Mouse (Mus musculus): ENCODE results near the gene Ppp1r35. TPM values are rescaled to one million over a fixed set of nuclear protein-coding genes. Genes with fewer than 3 reads are reported as not detected.

Ppp1r35 gene
- polyA plus RNA-seq (2012; rRNA removed) = 17.8 and 17.9 TPM in 2 replicates

DNA sequence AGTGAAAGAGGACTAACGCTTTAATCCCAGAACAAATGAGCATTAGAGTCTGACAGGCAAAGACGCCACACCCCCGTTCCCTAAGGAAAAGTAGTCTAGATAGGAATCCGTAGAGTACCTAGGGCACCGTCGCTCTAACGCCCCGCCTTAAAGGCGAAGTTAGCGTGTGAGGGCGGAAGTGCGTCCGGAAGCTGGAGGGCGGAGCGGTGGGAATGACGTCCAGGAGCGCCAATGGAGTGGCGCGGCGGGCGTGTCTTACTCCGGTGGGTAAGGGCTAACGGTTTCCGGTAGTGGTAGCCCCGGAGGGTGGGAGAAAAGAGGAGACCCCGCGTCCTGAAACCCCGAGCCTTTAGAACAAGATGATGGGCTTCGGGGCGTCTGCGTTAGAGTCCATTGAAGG lies at the start of gene Ppp1r35:
Ppp1r35 (plus strand) TSS at position 215 of the 400 bp plus-strand sequence.

GRCm38 (mm10) chr5:137741023-137741931 lies 37.4 kb upstream of the Ppp1r35 start, which contains the start of gene Nyap1:
Nyap1 (minus strand) TSS chr5:137741607.

DNA sequence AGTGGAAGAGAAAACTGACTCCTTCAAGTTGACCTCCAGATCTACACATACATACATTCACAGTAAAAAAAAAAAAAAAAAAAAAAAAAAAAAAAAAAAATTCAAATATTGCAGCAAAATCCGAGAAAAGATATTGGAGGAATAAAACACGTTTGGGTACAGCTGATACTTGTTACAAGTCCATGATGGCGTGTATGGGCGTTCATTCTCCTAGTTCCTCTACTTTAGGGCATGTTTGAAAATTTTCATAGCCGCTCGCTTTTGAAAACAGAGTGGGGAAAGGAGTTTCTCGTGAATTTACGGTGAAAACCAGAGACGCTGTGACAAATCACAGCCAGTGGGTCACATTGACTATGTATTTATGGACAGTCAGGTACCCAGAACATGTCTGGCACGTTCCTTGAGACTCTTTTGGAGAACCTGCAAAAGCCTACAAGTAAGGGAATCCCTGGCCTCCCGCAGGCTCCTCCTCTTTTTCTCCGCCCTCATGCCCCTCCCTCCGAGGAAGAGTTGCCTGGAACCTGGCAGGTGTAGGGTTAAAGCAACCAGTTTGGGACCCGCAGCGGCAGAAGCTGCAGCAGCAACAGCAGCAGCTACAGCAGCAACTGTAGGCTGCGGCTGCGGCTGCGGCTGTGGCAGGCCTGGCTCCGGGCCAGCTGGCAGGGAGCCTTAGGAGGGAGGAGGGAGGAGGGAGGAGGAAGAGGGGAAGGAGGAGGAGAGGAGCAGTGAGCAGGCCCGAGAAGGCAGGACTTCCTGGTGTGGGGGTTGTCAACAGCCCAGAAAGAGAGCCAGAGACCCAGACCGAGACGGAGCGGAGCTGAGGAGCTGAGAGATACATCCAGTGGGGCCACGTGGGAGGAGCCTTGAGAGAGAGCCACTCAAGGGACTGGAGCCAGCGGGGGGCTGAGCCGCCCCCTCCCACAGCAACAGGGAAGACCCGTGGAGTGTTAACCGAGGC lies 33.2 kb upstream of the Ppp1r35 start, which contains the start of gene Tsc22d4:
Tsc22d4 (plus strand) TSS at position 517 of the 958 bp plus-strand sequence.

GRCm38 (mm10) chr5:137787151-137787928 lies 8.7 kb downstream of the Ppp1r35 start, which contains the start of the genes Mepce and Zcwpw1:
Mepce (minus strand) TSS chr5:137787655.
Zcwpw1 (plus strand) TSS chr5:137787798.

Other genes with a start within 250 kb of the Ppp1r35 start
- 0.21 and 0.31 TPM in 2 replicates for gene Epo, start 245.6 kb upstream of the Ppp1r35 start, polyA plus RNA-seq (2012; rRNA removed)
- gene Gnb2, start 245.3 kb upstream of the Ppp1r35 start, polyA plus RNA-seq (2012; rRNA removed) = 221 and 236 TPM in 2 replicates
- gene Actl6b, start 225.3 kb upstream of the Ppp1r35 start, polyA plus RNA-seq (2012; rRNA removed) = 0.03 TPM in 1 of 2 replicates, not detected in the other
- 93.7 and 104 TPM in 2 replicates for gene Tfr2, start 209.0 kb upstream of the Ppp1r35 start, polyA plus RNA-seq (2012; rRNA removed)
- 21.8 and 24.5 TPM in 2 replicates for gene Mospd3, start 177.8 kb upstream of the Ppp1r35 start, polyA plus RNA-seq (2012; rRNA removed)
- gene Pcolce, start 165.1 kb upstream of the Ppp1r35 start, polyA plus RNA-seq (2012; rRNA removed) = 15.0 and 17.2 TPM in 2 replicates
- 0.06 and 0.07 TPM in 2 replicates for gene Fbxo24, start 149.8 kb upstream of the Ppp1r35 start, polyA plus RNA-seq (2012; rRNA removed)
- gene Lrch4, start 149.7 kb upstream of the Ppp1r35 start, polyA plus RNA-seq (2012; rRNA removed) = 14.4 and 18.0 TPM in 2 replicates
- 4.7 and 6.0 TPM in 2 replicates for gene Gm20605, start 149.7 kb upstream of the Ppp1r35 start, polyA plus RNA-seq (2012; rRNA removed)
- 17.2 and 17.3 TPM in 2 replicates for gene Sap25, start 137.5 kb upstream of the Ppp1r35 start, polyA plus RNA-seq (2012; rRNA removed)
- 0.05 and 0.07 TPM in 2 replicates for gene Irs3, start 133.1 kb upstream of the Ppp1r35 start, polyA plus RNA-seq (2012; rRNA removed)
- 19.2 and 20.4 TPM in 2 replicates for gene Agfg2, start 94.1 kb upstream of the Ppp1r35 start, polyA plus RNA-seq (2012; rRNA removed)
- 1.2 and 1.6 TPM in 2 replicates for gene Nyap1, start 37.2 kb upstream of the Ppp1r35 start, polyA plus RNA-seq (2012; rRNA removed)
- gene Tsc22d4, start 33.1 kb upstream of the Ppp1r35 start, polyA plus RNA-seq (2012; rRNA removed) = 25.1 and 29.8 TPM in 2 replicates
- 11.2 and 11.4 TPM in 2 replicates for gene Mepce, start 8.8 kb downstream of the Ppp1r35 start, polyA plus RNA-seq (2012; rRNA removed)
- gene Zcwpw1, start 8.9 kb downstream of the Ppp1r35 start, polyA plus RNA-seq (2012; rRNA removed) = 2.7 and 3.0 TPM in 2 replicates
- 8.3 and 9.1 TPM in 2 replicates for gene Pilra, start 57.4 kb downstream of the Ppp1r35 start, polyA plus RNA-seq (2012; rRNA removed)
- 10.7 and 12.0 TPM in 2 replicates for gene Pilrb1, start 79.3 kb downstream of the Ppp1r35 start, polyA plus RNA-seq (2012; rRNA removed)
- gene Pilrb2, start 93.0 kb downstream of the Ppp1r35 start, polyA plus RNA-seq (2012; rRNA removed) = 13.2 and 13.6 TPM in 2 replicates
- 17.9 and 21.6 TPM in 2 replicates for gene Cyp3a13, start 142.8 kb downstream of the Ppp1r35 start, polyA plus RNA-seq (2012; rRNA removed)
- 0.30 and 0.49 TPM in 2 replicates for gene Gjc3, start 184.2 kb downstream of the Ppp1r35 start, polyA plus RNA-seq (2012; rRNA removed)
- gene Azgp1, start 202.7 kb downstream of the Ppp1r35 start, polyA plus RNA-seq (2012; rRNA removed) = 584 and 631 TPM in 2 replicates
- gene Smok3a, start 242.4 kb downstream of the Ppp1r35 start, polyA plus RNA-seq (2012; rRNA removed) = not detected in 2 replicates
- gene Smok3b, start 242.6 kb downstream of the Ppp1r35 start, polyA plus RNA-seq (2012; rRNA removed) = 0.01 TPM in 1 of 2 replicates, not detected in the other

Measured in liver, embryonic 18 days (tissue).